Mouse (Mus musculus): ENCODE results near the gene 5530401A14Rik. TPM values are rescaled to one million over a fixed set of nuclear protein-coding genes. Genes with fewer than 3 reads are reported as not detected.

Gene 5530401A14Rik
- total RNA-seq, 2 experiments from 2014 or later: 0.08 TPM

GRCm38 (mm10) chr11:81923626-81924025, 63.2 kb downstream of the 5530401A14Rik start:
- DNase-seq (ENCODE audit: low spot score): no peak
- intact Hi-C loops (cut with DNase I): no loop called here

GRCm38 (mm10) chr11:81926393-81926792, 65.9 kb downstream of the 5530401A14Rik start:
- no peak for DNase-seq (ENCODE audit: low spot score)
- intact Hi-C loops (cut with DNase I): no loop called here

- intact Hi-C loops (cut with DNase I): no loop called here
- no peak for DNase-seq (ENCODE audit: low spot score)
Observed at GRCm38 (mm10) chr11:81937516-81937915, 77.0 kb downstream of the 5530401A14Rik start.

GRCm38 (mm10) chr11:81940988-81941387, 80.5 kb downstream of the 5530401A14Rik start:
- intact Hi-C loops (cut with DNase I): no loop called here
- DNase-seq (ENCODE audit: low spot score): no peak

- intact Hi-C loops (cut with DNase I): no loop called here
Observed at GRCm38 (mm10) chr11:81942167-81942566, 81.7 kb downstream of the 5530401A14Rik start.

More at GRCm38 (mm10) chr11:81942167-81942566, 81.7 kb downstream of the 5530401A14Rik start:
- no peak for DNase-seq (ENCODE audit: low spot score)

Other genes with a start within 250 kb of the 5530401A14Rik start
- not detected for gene Asic2, start 107.8 kb downstream of the 5530401A14Rik start, total RNA-seq (2021)
- 1 to 10 TPM; 1.2 to 1.3 TPM for gene Ccl2, start 174.9 kb downstream of the 5530401A14Rik start, total RNA-seq (2021)
- gene Gm17268, start 177.9 kb downstream of the 5530401A14Rik start, total RNA-seq (2021): not detected
- gene Ccl7, start 185.0 kb downstream of the 5530401A14Rik start, total RNA-seq (2021): under 1 TPM; 0.78 to 0.88 TPM
- gene Ccl11, start 197.2 kb downstream of the 5530401A14Rik start, total RNA-seq (2021): 1 to 10 TPM in 1 of 2 experiments, under 1 TPM in 1; 0.48 to 1.9 TPM
- under 1 TPM in 1 of 2 experiments, not detected in 1; 0.73 TPM for gene Ccl12, start 241.2 kb downstream of the 5530401A14Rik start, total RNA-seq (2021)